Mouse (Mus musculus): ENCODE data around the gene 1700011M02Rik.
"Not testable (repeated sequence)": the region's sequence is repeated elsewhere in the genome, so short reads cannot be mapped to it uniquely, and the experiment has no call there.

1700011M02Rik gene

GRCm38 (mm10) chrX:102908587-102908986 lies at the start of gene 1700011M02Rik, which contains the start of gene Dmrtc1a:
Gene 1700011M02Rik (plus strand): TSS chrX:102908905.
Gene Dmrtc1a (minus strand): TSS chrX:102908687.
- not testable (repeated sequence) for DNase-seq (ENCODE audit: low read depth in 2 of 2, low spot score in 2 of 2)

- DNase-seq (ENCODE audit: low read depth in 2 of 2, low spot score in 2 of 2) = no peak
Observed at GRCm38 (mm10) chrX:102867871-102868270, 40.8 kb upstream of the 1700011M02Rik start, which contains the start of gene 1700031F05Rik. Gene 1700031F05Rik (minus strand): TSS chrX:102867971.

- DNase-seq (ENCODE audit: low read depth in 2 of 2, low spot score in 2 of 2) = not testable (repeated sequence)
Observed at GRCm38 (mm10) chrX:102914823-102915222, 6.1 kb downstream of the 1700011M02Rik start.

GRCm38 (mm10) chrX:102926707-102927106 lies 18.0 kb downstream of the 1700011M02Rik start:
- not testable (repeated sequence) for DNase-seq (ENCODE audit: low read depth in 2 of 2, low spot score in 2 of 2)

GRCm38 (mm10) chrX:102928072-102928471 lies 19.4 kb downstream of the 1700011M02Rik start, which contains the start of gene 1700018G05Rik:
Gene 1700018G05Rik (plus strand): TSS chrX:102928372.
- not testable (repeated sequence) for DNase-seq (ENCODE audit: low read depth in 2 of 2, low spot score in 2 of 2)

GRCm38 (mm10) chrX:102932992-102933570 lies 24.4 kb downstream of the 1700011M02Rik start:
- no peak for DNase-seq (ENCODE audit: low read depth in 2 of 2, low spot score in 2 of 2)

- no peak for DNase-seq (ENCODE audit: low read depth in 2 of 2, low spot score in 2 of 2)
Observed at GRCm38 (mm10) chrX:102933571-102934394, 25.1 kb downstream of the 1700011M02Rik start.

GRCm38 (mm10) chrX:102934395-102934764 lies 25.7 kb downstream of the 1700011M02Rik start:
- DNase-seq (ENCODE audit: low read depth in 2 of 2, low spot score in 2 of 2) = no peak

GRCm38 (mm10) chrX:102936743-102937142 lies 28.0 kb downstream of the 1700011M02Rik start:
- DNase-seq (ENCODE audit: low read depth in 2 of 2, low spot score in 2 of 2) = no peak

- not testable (repeated sequence) for DNase-seq (ENCODE audit: low read depth in 2 of 2, low spot score in 2 of 2)
Observed at GRCm38 (mm10) chrX:102950136-102950535, 41.4 kb downstream of the 1700011M02Rik start.

- no peak for DNase-seq (ENCODE audit: low read depth in 2 of 2, low spot score in 2 of 2)
Observed at GRCm38 (mm10) chrX:102958917-102959316, 50.2 kb downstream of the 1700011M02Rik start.
